Mouse (Mus musculus) liver, adult 2 months (tissue): ENCODE data around the gene Tmem121b.

Source experiments
- CTCF ChIP-seq: fragments of 200-500 bp; IDR thresholded peaks from 2 replicates; pipeline ENCODE4 v1.5.1; 2011; ENCODE audit warnings: low read depth, low read length, control low read depth
- POLR2A ChIP-seq: fragments of 200-500 bp; IDR thresholded peaks from 2 replicates; pipeline ENCODE4 v1.6.1; 2011; ENCODE audit warnings: low read length, control low read depth; ENCODE audit not compliant: insufficient read depth; ENCODE audit errors: extremely low read depth

- TF ChIP-seq POLR2A (no peak), CTCF (no peak)
Measured at GRCm38 (mm10) chr6:120541386-120541785, 47.8 kb upstream of the Tmem121b start.
